8 mouse cellular contexts compared by ENCODE assay signal in the genomic region with DNA sequence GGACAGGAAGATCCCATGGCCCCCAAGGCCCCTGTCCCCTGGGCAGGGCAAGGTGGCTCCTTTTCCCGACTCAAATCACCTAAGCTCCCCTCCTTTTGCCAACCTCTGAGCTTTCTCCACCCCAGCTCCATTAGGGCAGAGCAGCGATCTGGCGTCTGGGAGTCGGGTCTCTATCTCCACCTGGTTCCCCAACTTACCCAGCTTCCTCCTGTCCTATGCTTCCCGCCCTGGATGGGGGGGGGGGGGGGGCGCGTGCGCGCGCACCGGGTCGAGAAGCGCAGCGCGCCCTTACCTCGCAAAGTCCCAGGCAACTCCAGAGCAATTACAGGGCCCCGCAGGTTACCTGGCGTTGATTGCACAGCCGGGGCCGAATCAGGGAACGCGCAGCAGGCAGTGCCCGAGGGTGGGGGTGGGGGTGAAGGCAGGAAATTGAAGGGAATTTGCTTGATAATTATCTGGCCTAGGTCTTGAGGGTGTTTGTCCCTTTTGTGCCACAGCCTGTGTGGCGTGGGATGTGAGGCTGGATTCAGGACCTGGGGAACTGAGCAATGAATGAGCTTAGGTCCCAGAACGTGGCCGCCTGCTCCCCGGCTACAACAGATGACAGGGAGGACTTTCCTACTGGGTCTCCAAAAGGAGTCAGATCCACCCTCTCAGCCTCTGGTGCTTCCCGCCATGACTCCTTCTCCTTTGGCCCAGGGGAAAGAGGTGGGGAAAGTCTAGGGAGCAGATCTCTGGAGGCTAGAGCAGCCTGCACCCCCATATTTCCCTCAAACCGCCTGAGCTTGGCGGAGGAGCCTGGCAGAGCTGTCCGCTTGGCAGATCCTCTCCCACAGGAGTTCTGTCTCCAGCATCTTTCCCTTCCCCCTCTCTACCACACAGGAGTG.
DNase-seq lines count a peak whose midpoint lies in the region; ATAC-seq and TF ChIP-seq lines count a peak whose summit lies in the region.

No protein-coding gene starts in this region.

- H3K4me3 ChIP-seq in left cerebral cortex, adult 2 months = peak overlapping the region; percentile 40
- peak overlapping the region; percentile 32 for H3K4me3 ChIP-seq in intestine, embryonic 16.5 days (ENCODE audit: low read length)
- H3K4me3 ChIP-seq in neural tube, embryonic 15.5 days (replicated peaks) = peak overlapping the region; percentile 31

- ATAC-seq in intestine, embryonic 16.5 days = peak; percentile 86
- ATAC-seq in neural tube, embryonic 15.5 days (ENCODE audit: low FRiP score) = peak; percentile 31; the same call in 1 of the 2 replicates

- H3K4me2 ChIP-seq in intestine, embryonic 16.5 days (ENCODE audit: low read depth, low read length) = peak overlapping the region; percentile 58
- H3K4me2 ChIP-seq in neural tube, embryonic 15.5 days = peak overlapping the region; percentile 68

- no peaks in the 10 kb centered on the region for H3K36me3 ChIP-seq in intestine, embryonic 16.5 days (ENCODE audit: control insufficient read depth, insufficient read depth, low read length)
- H3K36me3 ChIP-seq in neural tube, embryonic 15.5 days = no peaks in the 10 kb centered on the region

- H3K9me3 ChIP-seq in intestine, embryonic 16.5 days (ENCODE audit: control insufficient read depth, low read length) = no peaks in the 10 kb centered on the region
- H3K9me3 ChIP-seq in neural tube, embryonic 15.5 days (replicated peaks) = no peaks in the 10 kb centered on the region

- TF ChIP-seq CTCF in left cerebral cortex, adult 2 months (IDR thresholded peaks at IDR 0.05) = no peak

- H3K4me1 ChIP-seq in intestine, embryonic 16.5 days (ENCODE audit: control insufficient read depth, insufficient read depth, low read length) = peaks cover 9% of the 10 kb centered on the region; the same call in 1 of the 2 replicates
- peaks cover 20% of the 10 kb centered on the region for H3K4me1 ChIP-seq in neural tube, embryonic 15.5 days

- no peak for DNase-seq in left cerebral cortex, adult 2 months (ENCODE audit: extremely low spot score in 1 of 2, low spot score in 2 of 2)
- DNase-seq in left cerebral cortex, adult 8-10 months (ENCODE audit: low spot score in 2 of 2) = no peak
- DNase-seq in embryo, embryonic 11 days = peak; percentile 55
- no peak for DNase-seq in frontal cortex, adult 2 months (ENCODE audit: extremely low spot score in 1 of 2, low spot score in 1 of 2)
- DNase-seq in right cerebral cortex, adult 2 months (ENCODE audit: low spot score in 2 of 2) = no peak
- no peak for DNase-seq in c-Kit-positive CD71-positive TER-119-positive erythroid progenitor cells, embryonic 14.5 days (ENCODE audit: low spot score)

- peaks cover 7% of the 10 kb centered on the region; the same call in 1 of the 2 replicates for H3K27me3 ChIP-seq in intestine, embryonic 16.5 days (replicated peaks; ENCODE audit: control insufficient read depth, insufficient read depth, low read length)
- H3K27me3 ChIP-seq in neural tube, embryonic 15.5 days (replicated peaks) = peaks cover 27% of the 10 kb centered on the region

- 8% methylated on average over 31 of the region's 31 CpGs for WGBS in intestine, embryonic 16.5 days
- WGBS in neural tube, embryonic 15.5 days = 4% methylated on average over 31 of the region's 31 CpGs

- intact Hi-C loops in left cerebral cortex, adult 2 months (cut with DNase I) = no loop called here

- H3K27ac ChIP-seq in left cerebral cortex, adult 2 months = no peak overlapping the region
- H3K27ac ChIP-seq in intestine, embryonic 16.5 days (ENCODE audit: low read length) = no peak overlapping the region
- H3K27ac ChIP-seq in neural tube, embryonic 15.5 days (replicated peaks) = no peak overlapping the region

- H3K9ac ChIP-seq in intestine, embryonic 16.5 days (ENCODE audit: low read depth, low read length) = peak overlapping the region; percentile 54
- H3K9ac ChIP-seq in neural tube, embryonic 15.5 days (replicated peaks) = peak overlapping the region; percentile 17; the same call in 1 of the 2 replicates
